Mouse (Mus musculus): ENCODE measurements around the gene Rnf26. TPM values are rescaled to one million over a fixed set of nuclear protein-coding genes. Genes with fewer than 3 reads are reported as not detected.

Gene Rnf26
- polyA plus RNA-seq, 1 experiment = 26.4 TPM

DNA sequence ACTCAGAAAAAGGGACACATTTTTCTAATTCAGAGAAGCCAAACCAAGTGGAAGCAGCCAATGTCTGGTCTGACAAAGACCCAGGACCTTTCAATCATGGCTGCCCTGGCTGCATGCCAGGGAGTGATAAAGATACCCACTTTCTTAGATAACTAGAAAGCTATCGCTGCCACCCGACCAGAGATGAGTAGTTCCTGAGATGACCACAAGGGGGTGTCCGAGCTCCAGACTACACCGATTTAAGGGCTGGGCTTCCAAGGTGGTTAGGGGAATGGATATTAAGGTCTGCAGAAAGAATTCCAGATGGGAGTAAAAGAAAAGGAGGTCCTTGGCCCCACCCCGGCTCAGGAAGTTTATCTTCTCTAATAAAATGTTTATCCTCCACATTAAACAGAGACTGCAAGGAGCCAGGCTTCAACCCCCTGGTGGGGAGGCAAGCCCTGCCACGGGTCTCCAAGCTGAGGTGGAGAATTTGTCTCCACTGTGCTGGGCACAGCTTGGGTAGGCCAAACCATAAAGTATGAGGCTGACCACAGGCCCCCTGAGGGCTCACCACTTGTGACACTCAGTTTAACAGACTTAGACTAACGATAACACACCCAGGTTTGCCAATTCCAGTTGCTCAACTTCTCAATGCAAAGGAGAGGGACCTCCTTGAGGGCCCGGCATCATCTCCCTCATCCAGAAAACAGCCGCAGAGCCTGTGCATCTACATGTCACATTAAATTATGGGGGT, 3.8 kb downstream of the Rnf26 start:
- Histone ChIP-seq H3K4me1 (ENCODE audit: control insufficient read depth, insufficient read depth, insufficient read length, low read length) (peaks cover 5% of the 10 kb centered on the region), H3K27me3 (ENCODE audit: control insufficient read depth, insufficient read depth, low read length) (no peaks in the 10 kb centered on the region), H3K36me3 (ENCODE audit: control insufficient read depth, insufficient read depth, low read length) (peaks cover 3% of the 10 kb centered on the region; the same call in 1 of the 2 replicates), H3K27ac (ENCODE audit: insufficient read depth, low read depth, low read length) (no peak overlapping the region), H3K4me3 (ENCODE audit: low read depth, low read length) (no peak overlapping the region)
- TF ChIP-seq POLR2A (IDR thresholded peaks at IDR 0.05; ENCODE audit: low read depth, low read length) = no peak
- TF ChIP-seq CTCF (IDR thresholded peaks at IDR 0.05; ENCODE audit: extremely low read depth, insufficient read length, insufficient replicate concordance, low read depth, low read length) = peak; percentile 77; the same call in 1 of the 2 replicates
- 27% methylated on average over 9 of the region's 9 CpGs for WGBS

DNA sequence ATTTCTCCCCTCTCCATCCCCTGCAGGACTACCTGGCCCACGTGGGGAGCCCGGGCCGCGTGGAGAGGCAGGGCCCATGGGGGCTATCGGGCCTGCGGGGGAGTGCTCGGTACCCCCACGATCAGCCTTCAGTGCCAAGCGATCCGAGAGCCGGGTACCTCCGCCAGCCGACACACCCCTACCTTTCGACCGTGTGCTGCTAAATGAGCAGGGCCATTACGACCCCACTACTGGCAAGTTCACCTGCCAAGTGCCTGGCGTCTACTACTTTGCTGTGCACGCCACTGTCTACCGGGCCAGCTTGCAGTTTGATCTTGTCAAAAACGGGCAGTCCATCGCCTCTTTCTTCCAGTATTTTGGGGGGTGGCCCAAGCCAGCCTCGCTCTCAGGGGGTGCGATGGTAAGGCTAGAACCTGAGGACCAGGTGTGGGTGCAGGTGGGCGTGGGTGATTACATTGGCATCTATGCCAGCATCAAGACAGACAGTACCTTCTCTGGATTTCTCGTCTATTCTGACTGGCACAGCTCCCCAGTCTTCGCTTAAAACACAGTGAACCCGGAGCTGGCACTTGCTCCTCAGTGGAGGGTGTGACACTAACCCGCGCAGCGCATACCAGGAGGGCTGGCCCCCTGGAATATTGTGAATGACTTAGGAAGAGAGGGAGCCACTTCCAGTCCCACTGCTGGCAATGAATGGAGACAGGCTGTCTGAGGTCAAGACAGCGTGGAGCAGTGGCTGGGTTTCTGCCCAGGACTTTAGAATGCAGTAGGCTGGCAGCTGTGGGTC, 4.9 kb downstream of the Rnf26 start:
- no peaks in the 10 kb centered on the region for H3K27me3 ChIP-seq (ENCODE audit: control insufficient read depth, insufficient read depth, low read length)
- 81% methylated on average over 31 of the region's 31 CpGs for WGBS
- 0 out of 2 replicates have a peak overlapping the region, but pooled peaks have one; percentile 45 for H3K4me3 ChIP-seq (ENCODE audit: low read depth, low read length)
- peaks cover 5% of the 10 kb centered on the region for H3K4me1 ChIP-seq (ENCODE audit: control insufficient read depth, insufficient read depth, insufficient read length, low read length)
- TF ChIP-seq POLR2A (IDR thresholded peaks at IDR 0.05; ENCODE audit: low read depth, low read length) = no peak
- H3K36me3 ChIP-seq (ENCODE audit: control insufficient read depth, insufficient read depth, low read length) = peaks cover 3% of the 10 kb centered on the region; the same call in 1 of the 2 replicates
- H3K27ac ChIP-seq (ENCODE audit: insufficient read depth, low read depth, low read length) = 0 out of 2 replicates have a peak overlapping the region, but pooled peaks have one; percentile 71

DNA sequence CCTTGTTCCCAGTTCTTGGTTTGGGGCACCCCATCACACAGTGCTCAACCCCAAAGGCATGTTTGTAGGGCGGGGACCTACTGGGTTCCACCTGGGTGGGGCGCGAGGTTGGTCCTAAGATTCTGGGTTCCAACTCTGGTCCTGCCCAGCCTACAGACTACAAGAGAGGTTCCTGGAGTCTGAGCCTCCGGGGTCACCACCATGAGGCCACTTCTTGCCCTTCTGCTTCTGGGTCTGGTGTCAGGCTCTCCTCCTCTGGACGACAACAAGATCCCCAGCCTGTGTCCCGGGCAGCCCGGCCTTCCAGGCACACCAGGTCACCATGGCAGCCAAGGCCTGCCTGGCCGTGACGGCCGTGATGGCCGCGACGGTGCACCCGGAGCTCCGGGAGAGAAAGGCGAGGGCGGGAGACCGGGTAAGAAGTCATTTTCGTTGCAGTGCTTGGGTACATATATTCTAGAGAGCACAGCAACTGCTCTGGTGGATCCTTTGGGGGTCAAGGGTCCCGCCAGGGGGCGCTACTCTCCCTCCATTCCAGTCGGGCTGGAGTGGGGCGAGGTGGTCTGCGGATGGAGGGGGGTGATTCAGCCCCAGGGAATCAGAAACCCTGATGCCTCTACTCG, 5.6 kb downstream of the Rnf26 start:
- H3K27ac ChIP-seq (ENCODE audit: insufficient read depth, low read depth, low read length) = peak overlapping the region; percentile 71
- peaks cover 5% of the 10 kb centered on the region for H3K4me1 ChIP-seq (ENCODE audit: control insufficient read depth, insufficient read depth, insufficient read length, low read length)
- H3K27me3 ChIP-seq (ENCODE audit: control insufficient read depth, insufficient read depth, low read length) = no peaks in the 10 kb centered on the region
- H3K36me3 ChIP-seq (ENCODE audit: control insufficient read depth, insufficient read depth, low read length) = peaks cover 3% of the 10 kb centered on the region; the same call in 1 of the 2 replicates
- peak overlapping the region; percentile 45 for H3K4me3 ChIP-seq (ENCODE audit: low read depth, low read length)
- WGBS = 66% methylated on average over 25 of the region's 25 CpGs
- TF ChIP-seq CTCF (IDR thresholded peaks at IDR 0.05; ENCODE audit: extremely low read depth, insufficient read length, insufficient replicate concordance, low read depth, low read length) = peak; percentile 41; the same call in 1 of the 2 replicates
- no peak for TF ChIP-seq POLR2A (IDR thresholded peaks at IDR 0.05; ENCODE audit: low read depth, low read length)

DNA sequence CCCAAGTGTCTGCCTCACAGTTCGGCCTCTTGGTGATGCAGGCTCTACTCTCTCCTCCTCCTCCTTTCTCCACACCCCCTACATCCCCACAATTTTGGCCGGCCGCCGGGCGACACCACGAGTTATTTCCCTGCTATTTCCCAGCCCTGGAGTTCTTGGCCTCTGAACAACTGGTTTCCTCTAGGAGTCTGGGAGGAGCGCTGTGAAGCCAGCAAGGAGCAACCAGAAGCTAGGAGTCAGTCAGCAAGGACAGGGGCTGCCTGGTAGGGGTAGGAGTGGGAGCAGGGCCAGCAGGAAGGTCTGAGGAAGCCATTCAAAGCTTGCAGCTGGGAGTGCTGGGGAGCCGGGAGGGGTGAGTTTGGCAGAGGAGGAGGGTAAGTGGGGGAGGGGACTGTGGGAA, 6.2 kb downstream of the Rnf26 start, which contains the start of gene C1qtnf5:
C1qtnf5 (plus strand) TSS at position 136 of the 400 bp plus-strand sequence.
- Histone ChIP-seq H3K4me1 (ENCODE audit: control insufficient read depth, insufficient read depth, insufficient read length, low read length) (peaks cover 5% of the 10 kb centered on the region), H3K27me3 (ENCODE audit: control insufficient read depth, insufficient read depth, low read length) (no peaks in the 10 kb centered on the region), H3K4me3 (ENCODE audit: low read depth, low read length) (peak within 1 kb of the TSS; percentile 45), H3K27ac (ENCODE audit: insufficient read depth, low read depth, low read length) (peak within 1 kb of the TSS; percentile 71), H3K36me3 (ENCODE audit: control insufficient read depth, insufficient read depth, low read length) (peaks cover 3% of the 10 kb centered on the region; the same call in 1 of the 2 replicates)
- TF ChIP-seq POLR2A (IDR thresholded peaks at IDR 0.05; ENCODE audit: low read depth, low read length) (no peak), CTCF (IDR thresholded peaks at IDR 0.05; ENCODE audit: extremely low read depth, insufficient read length, insufficient replicate concordance, low read depth, low read length) (no peak)
- 70% methylated on average over 8 of the region's 8 CpGs for WGBS

DNA sequence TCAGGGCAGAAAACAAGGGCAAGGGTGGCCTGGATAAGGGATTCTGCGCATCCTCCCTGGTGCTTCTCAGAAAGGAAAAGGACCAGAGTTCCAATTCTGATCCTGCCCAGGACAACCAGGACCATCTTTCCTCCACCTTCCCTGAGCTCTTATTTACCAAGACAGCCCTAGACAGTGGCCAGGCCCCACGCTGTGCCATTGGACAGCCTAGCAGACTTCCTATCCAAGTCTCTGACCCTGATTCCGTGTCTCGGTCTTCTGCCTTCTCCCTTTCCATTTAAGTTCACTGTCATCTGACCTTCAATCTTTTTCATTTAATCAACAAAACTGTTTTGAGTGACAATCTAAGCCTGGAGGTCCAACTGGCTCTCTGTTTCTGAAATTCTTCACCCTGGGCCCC, 6.7 kb downstream of the Rnf26 start:
- TF ChIP-seq CTCF (IDR thresholded peaks at IDR 0.05; ENCODE audit: extremely low read depth, insufficient read length, insufficient replicate concordance, low read depth, low read length) = no peak
- no peak for TF ChIP-seq POLR2A (IDR thresholded peaks at IDR 0.05; ENCODE audit: low read depth, low read length)
- Histone ChIP-seq H3K27ac (ENCODE audit: insufficient read depth, low read depth, low read length) (no peak overlapping the region), H3K4me3 (ENCODE audit: low read depth, low read length) (no peak overlapping the region), H3K4me1 (ENCODE audit: control insufficient read depth, insufficient read depth, insufficient read length, low read length) (peaks cover 5% of the 10 kb centered on the region), H3K36me3 (ENCODE audit: control insufficient read depth, insufficient read depth, low read length) (peaks cover 3% of the 10 kb centered on the region; the same call in 1 of the 2 replicates), H3K27me3 (ENCODE audit: control insufficient read depth, insufficient read depth, low read length) (no peaks in the 10 kb centered on the region)
- WGBS = 77% methylated on average over 4 of the region's 4 CpGs

DNA sequence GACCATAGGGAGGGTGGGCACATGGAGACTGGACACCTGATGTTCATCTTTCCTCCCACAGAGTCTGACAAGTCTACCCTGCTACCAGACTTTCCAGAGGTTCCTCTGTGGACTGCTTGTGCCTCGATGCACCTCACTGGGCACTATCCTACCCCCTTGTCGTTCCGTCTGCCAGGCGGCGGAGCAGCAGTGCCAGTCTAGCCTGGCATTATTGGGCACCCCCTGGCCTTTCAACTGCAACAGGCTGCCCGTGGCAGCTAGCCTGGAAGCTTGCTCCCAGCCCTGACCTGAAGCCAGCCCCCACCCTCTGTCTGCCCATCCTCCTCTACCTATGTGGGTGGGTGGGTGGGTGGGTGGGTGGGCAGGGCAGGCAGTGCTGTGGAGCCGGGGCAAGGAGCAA, 7.1 kb downstream of the Rnf26 start:
- no peaks in the 10 kb centered on the region for H3K27me3 ChIP-seq (ENCODE audit: control insufficient read depth, insufficient read depth, low read length)
- peaks cover 5% of the 10 kb centered on the region for H3K4me1 ChIP-seq (ENCODE audit: control insufficient read depth, insufficient read depth, insufficient read length, low read length)
- H3K27ac ChIP-seq (ENCODE audit: insufficient read depth, low read depth, low read length) = no peak overlapping the region
- TF ChIP-seq POLR2A (IDR thresholded peaks at IDR 0.05; ENCODE audit: low read depth, low read length) (no peak), CTCF (IDR thresholded peaks at IDR 0.05; ENCODE audit: extremely low read depth, insufficient read length, insufficient replicate concordance, low read depth, low read length) (no peak)
- WGBS = 87% methylated on average over 7 of the region's 7 CpGs
- no peak overlapping the region for H3K4me3 ChIP-seq (ENCODE audit: low read depth, low read length)
- H3K36me3 ChIP-seq (ENCODE audit: control insufficient read depth, insufficient read depth, low read length) = peaks cover 3% of the 10 kb centered on the region; the same call in 1 of the 2 replicates

Data from small intestine, adult 2 months (tissue).